Mouse (Mus musculus) heart, embryonic 16.5 days (tissue): ENCODE data around the gene Aplnr. TPM values are rescaled to one million over a fixed set of nuclear protein-coding genes. Genes with fewer than 3 reads are reported as not detected.

ENCODE experiments used
- ATAC-seq: fragments of 200-750 bp; cut with Nextera tagmentation; replicated peaks from 2 replicates; pipeline ENCODE4 v1.8.0; 2017; ENCODE audit warnings: moderate number of reproducible peaks; ENCODE audit not compliant: insufficient read depth, low FRiP score; ENCODE audit errors: extremely low read depth
- H3K27ac ChIP-seq: fragments of 300-500 bp; sonication (generic); 2 replicates; pipeline ENCODE4 v1.5.1; 2014; ENCODE audit warnings: mild to moderate bottlenecking, low read length, control low read depth, moderate library complexity
- H3K27me3 ChIP-seq: fragments of 300-500 bp; sonication (generic); 2 replicates; pipeline ENCODE4 v1.6.1; 2014; ENCODE audit warnings: low read length, mixed read lengths; ENCODE audit not compliant: control insufficient read depth, insufficient read depth
- H3K36me3 ChIP-seq: fragments of 300-500 bp; sonication (generic); 2 replicates; pipeline ENCODE4 v1.6.1; 2014; ENCODE audit not compliant: control insufficient read depth, insufficient read depth
- H3K4me1 ChIP-seq: fragments of 300-500 bp; sonication (generic); 2 replicates; pipeline ENCODE4 v1.6.1; 2014; ENCODE audit warnings: low read length, mixed read lengths; ENCODE audit not compliant: control insufficient read depth, insufficient read depth
- H3K4me2 ChIP-seq: fragments of 300-500 bp; sonication (generic); 2 replicates; pipeline ENCODE4 v1.6.1; 2014; ENCODE audit warnings: low read depth, mild to moderate bottlenecking, control low read depth, low read length
- H3K4me3 ChIP-seq: fragments of 300-500 bp; sonication (generic); 2 replicates; pipeline ENCODE4 v1.5.1; 2014; ENCODE audit warnings: mild to moderate bottlenecking, control low read depth, low read length
- H3K9ac ChIP-seq: fragments of 300-500 bp; sonication (generic); 2 replicates; pipeline ENCODE4 v1.6.1; 2014; ENCODE audit warnings: low read length, control low read depth
- H3K9me3 ChIP-seq: fragments of 300-500 bp; sonication (generic); replicated peaks from 2 replicates; pipeline ENCODE4 v1.6.1; 2016; ENCODE audit warnings: low read length; ENCODE audit not compliant: control insufficient read depth
- WGBS: fragments of 180-500 bp; shearing (Covaris S2); extraction: QIAGEN DNeasy Blood & Tissue Kit; methylation state at CpG from one replicate; pipeline ENCODE4 v1.1.7; 2014; 5-methylcytosine and 5-hydroxymethylcytosine counted together
- polyA plus RNA-seq: library from polyadenylated mRNA; unstranded; fragments of >200 nt; fragmentation: Nextera tagmentation; extraction: Ambion mirVana; gene quantifications from 2 replicates; pipeline ENCODE4 v1.2.1, GENCODE M21; 2015

Aplnr gene
- polyA plus RNA-seq = 42.9 and 53.3 TPM in 2 replicates

DNA sequence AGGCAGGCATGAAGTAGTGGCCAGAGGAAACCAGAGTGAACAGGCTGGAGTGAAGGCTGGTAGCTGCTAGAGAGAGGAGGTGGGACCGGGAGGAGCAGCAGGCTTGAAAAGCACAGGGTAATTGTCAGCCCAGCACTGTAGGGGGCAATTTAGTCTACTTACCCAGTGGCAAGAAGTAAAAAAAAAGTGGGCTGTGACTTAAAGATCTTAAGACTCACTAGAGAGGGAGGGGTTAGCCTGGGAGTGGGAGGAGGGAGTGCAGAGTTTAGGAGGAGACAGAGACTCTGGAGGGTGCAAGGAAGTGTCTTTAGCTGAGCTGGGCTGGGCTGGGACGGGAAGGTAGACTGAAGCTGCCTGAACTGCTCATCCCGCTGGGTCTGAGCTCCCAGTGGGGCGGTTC, at the start of gene Aplnr:
TSS of gene Aplnr (plus strand) at position 137 of the 400 bp plus-strand sequence.
- Histone ChIP-seq H3K9me3 (no peaks in the 10 kb centered on the region), H3K27ac (peak within 1 kb of the TSS; percentile 50; the same call in 1 of the 2 replicates), H3K4me1 (peaks cover 11% of the 10 kb centered on the region), H3K4me3 (peak within 1 kb of the TSS; percentile 42), H3K4me2 (no peak within 1 kb of the TSS), H3K27me3 (no peaks in the 10 kb centered on the region), H3K9ac (peak within 1 kb of the TSS; percentile 0), H3K36me3 (no peaks in the 10 kb centered on the region)
- WGBS = 39% methylated on average over 4 of the region's 4 CpGs
- peak; percentile 39; the same call in 1 of the 2 replicates for ATAC-seq

DNA sequence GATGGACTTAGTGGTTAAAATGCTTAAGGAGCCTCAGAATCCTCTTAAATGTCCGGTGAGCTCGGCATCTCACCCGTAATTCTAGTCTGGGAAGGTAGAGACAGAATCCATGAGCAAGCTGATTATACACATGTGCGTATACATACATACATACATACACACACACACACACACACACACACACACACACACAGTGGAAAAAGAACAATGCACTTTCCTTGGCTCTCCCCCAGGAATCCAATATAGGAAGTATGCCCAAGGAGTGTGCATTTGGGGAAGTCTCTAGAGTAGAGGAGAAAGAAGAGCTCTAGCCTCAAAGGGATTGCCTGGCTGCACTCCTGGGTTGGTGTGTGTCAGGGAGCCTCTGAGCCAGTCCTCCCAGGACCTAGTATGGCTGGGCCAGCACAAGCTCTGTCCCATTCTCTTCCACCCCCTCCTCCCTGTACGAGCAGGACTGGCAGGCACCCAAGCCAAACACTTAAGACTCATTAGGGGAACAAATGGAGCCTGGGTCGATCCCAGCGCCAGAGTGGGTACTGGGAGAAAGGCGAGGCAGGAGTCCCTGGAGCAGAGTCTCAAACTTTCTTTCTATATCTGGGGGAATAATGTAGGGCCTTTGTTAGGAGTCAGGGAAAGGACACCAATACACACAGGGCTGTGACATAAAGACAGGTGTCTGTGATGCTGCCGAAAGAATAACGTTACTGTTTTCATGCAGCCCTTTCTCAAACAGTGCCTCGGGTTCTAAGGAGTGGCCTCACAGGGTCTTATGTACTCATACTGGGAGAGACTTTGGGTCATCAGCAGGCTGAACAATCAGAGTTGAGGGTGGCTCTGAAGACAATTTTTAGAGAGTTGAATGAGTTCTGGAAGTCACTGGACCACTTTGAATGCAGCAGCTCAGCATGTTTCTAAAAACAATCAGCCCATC, 47.0 kb upstream of the Aplnr start:
- ATAC-seq = peak; percentile 80
- Histone ChIP-seq H3K27ac (peak overlapping the region; percentile 19; the same call in 1 of the 2 replicates), H3K27me3 (no peaks in the 10 kb centered on the region), H3K4me3 (no peak overlapping the region), H3K4me1 (peaks cover 9% of the 10 kb centered on the region), H3K36me3 (no peaks in the 10 kb centered on the region), H3K9ac (no peak overlapping the region), H3K9me3 (no peaks in the 10 kb centered on the region), H3K4me2 (peak overlapping the region; percentile 21; the same call in 1 of the 2 replicates)
- WGBS = 47% methylated on average over 11 of the region's 11 CpGs

DNA sequence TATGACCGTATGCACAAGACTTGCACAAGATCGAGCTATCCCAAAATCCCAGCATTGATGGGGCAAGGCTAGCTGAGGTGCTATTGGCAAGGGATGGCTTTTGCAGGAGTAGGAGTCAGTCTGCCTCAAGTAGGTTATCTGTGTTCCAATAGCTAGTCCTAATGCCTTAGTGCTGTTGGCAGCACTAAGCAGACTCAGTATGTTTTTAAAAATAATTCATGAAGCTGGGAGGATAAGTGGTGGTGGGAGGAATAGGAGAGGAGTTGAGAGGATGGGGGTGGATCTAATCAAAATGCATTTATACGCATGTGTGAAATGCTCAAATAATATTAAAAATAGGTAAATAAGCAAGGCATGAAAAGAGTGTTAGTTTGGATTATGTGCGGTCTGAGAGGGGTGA, 44.7 kb upstream of the Aplnr start:
- Histone ChIP-seq H3K4me1 (peaks cover 9% of the 10 kb centered on the region), H3K36me3 (no peaks in the 10 kb centered on the region), H3K27me3 (no peaks in the 10 kb centered on the region), H3K9ac (no peak overlapping the region), H3K9me3 (no peaks in the 10 kb centered on the region), H3K4me2 (no peak overlapping the region), H3K4me3 (no peak overlapping the region), H3K27ac (no peak overlapping the region)
- WGBS = 89% methylated on average over 4 of the region's 4 CpGs
- ATAC-seq = no peak

DNA sequence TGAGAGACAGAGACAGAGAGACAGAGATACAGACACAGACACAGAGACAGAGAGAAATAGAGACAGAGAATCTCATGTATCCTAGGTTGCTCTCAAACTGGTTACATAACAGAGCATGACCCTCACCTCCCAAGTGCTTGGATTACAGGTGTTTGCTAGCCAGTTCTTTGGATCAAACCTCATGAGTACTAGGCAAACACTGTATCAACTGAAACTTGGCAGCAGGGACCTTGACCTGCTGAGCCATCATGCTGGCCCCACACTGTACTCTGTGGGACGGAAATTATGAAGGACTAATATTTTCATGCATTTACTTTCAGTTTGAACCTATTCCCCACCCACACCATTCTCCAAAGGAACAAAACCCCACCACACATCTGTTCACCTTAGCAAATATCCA, 42.6 kb upstream of the Aplnr start:
- Histone ChIP-seq H3K36me3 (no peaks in the 10 kb centered on the region), H3K9me3 (no peaks in the 10 kb centered on the region), H3K4me2 (no peak overlapping the region), H3K27ac (no peak overlapping the region), H3K4me1 (peaks cover 9% of the 10 kb centered on the region), H3K9ac (no peak overlapping the region), H3K27me3 (no peaks in the 10 kb centered on the region), H3K4me3 (no peak overlapping the region)
- ATAC-seq = no peak
- 92% methylated on average over 1 of the region's 1 CpGs for WGBS

DNA sequence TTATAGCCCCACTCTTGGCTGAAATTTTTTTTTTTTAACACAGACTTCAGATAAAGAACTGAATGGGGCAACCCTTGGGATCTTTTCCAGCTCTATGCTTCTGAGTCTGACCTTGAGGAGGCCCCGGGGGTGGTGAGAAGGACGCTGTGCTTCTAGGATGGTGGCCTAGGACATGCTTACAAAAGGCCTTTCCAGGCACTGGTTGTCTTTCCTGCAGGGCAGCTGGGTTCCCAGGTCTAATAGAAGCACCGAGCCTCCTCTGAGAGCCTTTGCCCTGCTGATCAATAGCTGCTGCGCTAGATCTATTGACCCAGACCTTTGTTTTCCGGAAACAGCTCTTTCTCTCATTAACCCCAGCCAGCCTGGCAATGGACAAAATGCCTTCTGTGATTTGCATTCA, 40.1 kb upstream of the Aplnr start:
- WGBS = 55% methylated on average over 5 of the region's 5 CpGs
- H3K4me1 ChIP-seq = peaks cover 7% of the 10 kb centered on the region
- no peak overlapping the region for H3K4me3 ChIP-seq
- ATAC-seq = no peak
- H3K27me3 ChIP-seq = no peaks in the 10 kb centered on the region
- peaks cover 2% of the 10 kb centered on the region; the same call in 1 of the 2 replicates for H3K9me3 ChIP-seq
- H3K9ac ChIP-seq = no peak overlapping the region
- H3K4me2 ChIP-seq = no peak overlapping the region
- no peak overlapping the region for H3K27ac ChIP-seq
- H3K36me3 ChIP-seq = no peaks in the 10 kb centered on the region

DNA sequence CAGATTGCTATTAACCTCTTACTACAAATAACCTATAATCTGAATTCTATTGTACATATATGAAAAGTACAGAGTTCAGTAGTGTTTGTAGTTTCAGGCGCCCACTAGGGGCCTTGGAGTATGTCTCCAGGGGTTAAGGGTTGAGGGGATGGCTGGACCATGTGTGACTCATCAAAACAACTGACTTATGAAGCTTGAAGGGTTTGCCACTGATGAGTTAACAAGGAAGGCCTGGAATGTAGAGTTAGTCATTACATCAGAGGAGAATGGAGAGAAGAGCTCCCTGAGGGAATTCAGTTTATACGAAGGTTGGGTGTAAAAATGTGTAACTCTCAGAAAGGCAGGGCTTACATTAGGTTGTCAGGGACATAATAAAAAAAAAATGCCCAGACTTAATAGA, 38.0 kb upstream of the Aplnr start:
- 75% methylated on average over 2 of the region's 2 CpGs for WGBS
- Histone ChIP-seq H3K4me2 (no peak overlapping the region), H3K27ac (peak overlapping the region; percentile 82; the same call in 1 of the 2 replicates), H3K9ac (no peak overlapping the region), H3K27me3 (no peaks in the 10 kb centered on the region), H3K9me3 (peaks cover 6% of the 10 kb centered on the region), H3K4me1 (peaks cover 7% of the 10 kb centered on the region), H3K36me3 (no peaks in the 10 kb centered on the region), H3K4me3 (no peak overlapping the region)
- no peak for ATAC-seq

DNA sequence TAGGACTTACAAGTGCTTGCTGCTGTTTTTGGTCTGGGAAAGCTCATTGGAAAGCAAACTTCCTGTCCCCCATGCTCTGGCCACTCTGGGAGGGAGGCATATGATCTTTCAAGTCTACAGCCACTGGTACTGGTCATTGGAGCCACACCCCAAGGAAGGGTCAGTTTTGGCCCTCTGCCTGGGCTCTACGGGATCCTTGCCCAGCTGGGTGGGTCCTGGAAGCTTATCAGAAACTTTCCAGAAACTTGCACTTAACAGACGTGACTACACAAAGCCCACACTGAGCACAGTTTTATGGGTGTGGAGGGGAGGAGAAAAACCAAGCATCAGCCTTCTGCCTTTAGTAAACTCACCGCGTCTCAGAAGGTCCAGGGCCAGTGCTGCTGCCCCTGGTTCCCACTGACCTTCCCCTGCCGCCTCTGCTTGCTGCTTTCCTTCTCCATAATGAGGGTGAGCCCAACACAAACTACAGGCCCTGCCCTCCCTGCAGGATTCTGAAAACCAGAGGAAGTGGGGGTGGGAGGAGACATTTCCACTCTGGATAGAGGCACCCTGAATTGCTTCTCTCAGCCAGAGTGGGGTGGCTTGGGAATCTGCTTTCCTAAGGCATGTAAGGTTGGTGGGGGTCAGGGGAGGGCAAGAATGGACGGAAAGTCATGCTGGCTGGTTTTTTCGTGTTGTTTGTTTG, 37.1 kb upstream of the Aplnr start:
- 35% methylated on average over 7 of the region's 7 CpGs for WGBS
- Histone ChIP-seq H3K4me3 (0 out of 2 replicates have a peak overlapping the region, but pooled peaks have one; percentile 4), H3K27me3 (no peaks in the 10 kb centered on the region), H3K4me2 (no peak overlapping the region), H3K9ac (no peak overlapping the region; the same call in 1 of the 2 replicates), H3K4me1 (peaks cover 7% of the 10 kb centered on the region), H3K27ac (peak overlapping the region; percentile 82), H3K36me3 (no peaks in the 10 kb centered on the region), H3K9me3 (peaks cover 6% of the 10 kb centered on the region)
- ATAC-seq = peak; percentile 83

DNA sequence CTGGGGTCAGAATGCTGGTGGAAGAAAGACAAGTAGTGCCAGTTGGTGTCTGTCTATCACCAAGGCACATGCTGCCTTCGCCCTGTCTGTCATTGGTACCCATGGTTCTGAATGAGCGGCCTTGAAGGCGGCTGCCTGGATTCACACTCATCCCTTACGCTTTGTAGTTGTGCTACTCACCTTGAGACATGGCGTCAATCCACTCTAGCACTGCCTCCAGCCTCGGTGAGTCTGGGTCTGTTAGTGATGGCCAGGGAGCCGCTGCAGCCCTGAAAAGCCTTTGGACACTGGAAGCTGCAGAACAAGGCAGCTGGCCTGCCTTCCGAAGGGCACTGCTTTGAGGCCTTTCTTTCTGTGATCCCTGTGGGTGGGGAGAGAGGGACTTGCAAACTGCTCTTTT, 32.8 kb upstream of the Aplnr start:
- no peak overlapping the region for H3K27ac ChIP-seq
- peaks cover 6% of the 10 kb centered on the region for H3K9me3 ChIP-seq
- 83% methylated on average over 8 of the region's 8 CpGs for WGBS
- no peak overlapping the region for H3K4me3 ChIP-seq
- H3K9ac ChIP-seq = no peak overlapping the region
- no peaks in the 10 kb centered on the region for H3K36me3 ChIP-seq
- H3K27me3 ChIP-seq = no peaks in the 10 kb centered on the region
- no peak for ATAC-seq
- H3K4me1 ChIP-seq = peaks cover 15% of the 10 kb centered on the region
- no peak overlapping the region for H3K4me2 ChIP-seq
